Mouse (Mus musculus) megakaryocyte, embryonic 14.5 days (primary cell): ENCODE measurements around the gene Abhd4. TPM values are rescaled to one million over a fixed set of nuclear protein-coding genes. Genes with fewer than 3 reads are reported as not detected.

Source experiments
- H3K27me3 ChIP-seq: replicated peaks from 2 replicates; pipeline ENCODE3; 2012; ENCODE audit warnings: inconsistent platforms
- H3K36me3 ChIP-seq: replicated peaks from 2 replicates; pipeline ENCODE3; 2012; ENCODE audit warnings: low read length, inconsistent platforms, mixed read lengths
- H3K4me1 ChIP-seq: 2 replicates; pipeline ENCODE4 v1.6.1; 2012; ENCODE audit warnings: inconsistent platforms
- H3K4me3 ChIP-seq: replicated peaks from 2 replicates; pipeline ENCODE3; 2012; ENCODE audit warnings: moderate library complexity, mild to moderate bottlenecking, inconsistent platforms
- H3K9me3 ChIP-seq: 2 replicates; pipeline ENCODE4 v1.6.1; 2012; ENCODE audit warnings: inconsistent platforms
- FLI1 ChIP-seq: IDR thresholded peaks from 2 replicates; pipeline ENCODE4 v1.6.1; 2012; ENCODE audit warnings: low read length, inconsistent platforms, mixed read lengths
- GATA1 ChIP-seq: IDR thresholded peaks from 3 replicates; pipeline ENCODE4 v1.6.1; 2012; ENCODE audit warnings: mixed read lengths, low read length, inconsistent platforms, borderline replicate concordance
- polyA plus RNA-seq: library from polyadenylated mRNA; stranded (reverse); fragments of >175 nt; gene quantifications from 2 replicates; pipeline ENCODE4 v1.2.3, GENCODE M21; 2012; ENCODE audit warnings: low replicate concordance; ENCODE audit not compliant: insufficient read depth

Abhd4 gene
- polyA plus RNA-seq, 1 experiment = 17.3 TPM

DNA sequence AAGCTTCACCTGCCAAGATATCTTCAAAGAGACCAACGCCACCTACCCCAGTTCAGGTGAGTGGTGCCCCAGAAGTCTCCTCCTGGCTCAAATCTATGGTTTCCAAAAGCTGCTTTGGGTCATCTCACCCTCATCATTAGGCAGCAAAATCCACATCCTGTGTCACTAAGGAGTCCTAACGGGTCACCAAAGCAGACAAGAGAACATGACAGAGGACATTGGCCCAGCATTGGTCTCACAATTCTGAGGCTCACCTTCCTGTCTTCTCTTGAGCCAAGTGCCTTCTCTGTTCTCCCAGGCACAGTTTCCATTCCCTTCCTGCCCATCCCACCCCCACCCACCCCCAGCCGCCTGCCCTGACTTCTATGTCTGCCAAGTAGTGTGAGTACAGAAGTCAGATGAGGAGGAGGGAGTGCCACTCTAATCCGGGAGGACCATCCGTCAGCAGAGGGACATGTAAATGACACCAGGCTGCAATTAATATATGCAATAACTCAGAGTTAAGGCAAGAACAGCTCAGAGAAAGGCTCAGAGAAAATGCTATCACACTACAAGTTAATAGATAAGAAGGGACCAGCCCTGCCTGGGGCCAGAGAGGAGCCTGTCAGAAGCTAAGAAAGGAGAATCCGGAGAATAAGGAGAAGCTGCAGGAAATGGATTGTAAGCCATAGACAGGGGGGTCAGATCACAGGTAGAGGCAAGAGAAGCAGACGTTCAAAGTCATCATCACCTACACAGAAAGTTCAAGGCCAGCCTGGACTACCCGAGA is 33.1 kb upstream of the Abhd4 start:
- H3K9me3 ChIP-seq = no peaks in the 10 kb centered on the region
- peaks cover 10% of the 10 kb centered on the region for H3K27me3 ChIP-seq
- no peak overlapping the region for H3K4me3 ChIP-seq
- peaks cover 25% of the 10 kb centered on the region for H3K4me1 ChIP-seq
- no peaks in the 10 kb centered on the region for H3K36me3 ChIP-seq
- TF ChIP-seq GATA1 (no peak), FLI1 (no peak)

DNA sequence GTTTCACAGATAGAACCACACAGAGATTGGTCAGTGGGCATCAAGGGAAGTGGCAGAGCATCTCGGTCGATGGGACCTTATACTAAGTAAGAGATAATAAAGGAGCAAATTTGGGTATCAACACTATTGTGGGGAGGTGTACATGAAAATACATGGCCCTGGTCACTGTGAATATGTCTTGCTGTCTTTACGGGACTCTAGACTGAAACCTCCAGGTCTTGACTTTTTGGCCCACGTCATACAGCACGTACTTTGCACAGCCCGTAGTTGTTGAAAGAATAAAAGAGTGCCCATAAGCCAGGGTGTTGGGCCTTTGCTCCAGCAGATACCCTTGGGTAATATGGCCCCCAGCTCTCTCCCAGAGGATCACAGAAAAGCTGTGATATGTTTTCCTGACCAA is 32.3 kb upstream of the Abhd4 start:
- Histone ChIP-seq H3K36me3 (no peaks in the 10 kb centered on the region), H3K4me1 (peaks cover 27% of the 10 kb centered on the region), H3K27me3 (peaks cover 10% of the 10 kb centered on the region), H3K4me3 (no peak overlapping the region), H3K9me3 (no peaks in the 10 kb centered on the region)
- no peak for TF ChIP-seq FLI1

DNA sequence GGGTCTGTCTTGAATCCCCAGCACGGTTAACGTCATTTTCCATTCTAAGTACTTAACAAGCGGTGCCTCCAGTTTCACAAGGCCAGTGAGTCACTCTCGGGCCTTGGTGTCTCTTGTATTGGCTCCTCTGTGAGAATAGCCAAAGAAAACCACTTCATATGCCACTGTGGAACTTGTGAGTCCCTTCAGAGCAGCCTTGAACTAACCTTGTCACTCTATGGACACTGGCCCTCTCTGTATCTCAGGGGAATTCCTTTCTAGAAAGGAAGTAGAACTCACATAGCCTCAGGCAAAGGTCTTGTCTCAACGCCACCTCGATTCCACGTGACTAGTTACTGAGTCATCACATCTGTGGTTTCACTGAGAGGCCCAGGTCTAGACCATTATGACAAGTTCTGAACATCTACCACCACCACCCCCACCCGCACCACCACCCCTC is 31.7 kb upstream of the Abhd4 start:
- TF ChIP-seq FLI1 (no peak), GATA1 (no peak)
- no peaks in the 10 kb centered on the region for H3K9me3 ChIP-seq
- H3K4me3 ChIP-seq = no peak overlapping the region
- no peaks in the 10 kb centered on the region for H3K36me3 ChIP-seq
- H3K27me3 ChIP-seq = peaks cover 10% of the 10 kb centered on the region
- peaks cover 33% of the 10 kb centered on the region for H3K4me1 ChIP-seq

DNA sequence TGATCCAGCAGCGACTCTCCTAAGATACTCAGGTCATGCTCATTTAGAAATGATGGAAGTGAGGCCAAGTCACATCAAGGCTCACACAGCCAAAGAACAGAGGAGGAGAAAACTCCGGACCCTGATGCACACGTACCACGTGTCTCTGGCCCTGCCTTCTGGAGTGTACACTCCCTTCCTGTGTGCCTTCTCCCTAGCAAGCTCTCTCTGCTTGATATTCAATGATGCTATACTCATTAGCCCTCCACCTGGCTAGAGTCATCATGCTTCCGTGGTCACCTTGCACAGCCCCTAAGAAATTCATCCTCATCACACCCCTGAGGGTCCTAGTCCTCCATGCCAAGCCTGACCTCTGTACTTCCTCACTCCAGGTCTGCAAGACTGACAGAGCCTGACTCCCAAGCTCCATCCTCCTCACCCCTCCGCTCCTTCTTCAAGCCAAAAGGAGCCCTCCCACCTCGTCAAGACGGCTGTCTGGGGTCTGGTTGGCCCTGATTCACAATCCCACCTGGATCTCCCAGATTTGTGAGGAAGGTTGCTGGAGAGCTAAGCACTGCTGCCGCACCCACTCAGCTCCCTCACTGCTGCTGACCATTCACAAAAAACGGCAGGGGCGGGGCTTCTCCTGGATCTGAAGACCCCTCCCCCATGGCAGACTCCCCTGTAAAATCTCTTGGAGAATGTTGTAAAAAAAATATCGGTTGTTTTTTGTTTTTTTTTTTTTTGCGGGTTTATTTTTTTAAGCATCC is 30.5 kb upstream of the Abhd4 start:
- Histone ChIP-seq H3K4me3 (no peak overlapping the region), H3K27me3 (peaks cover 8% of the 10 kb centered on the region), H3K9me3 (no peaks in the 10 kb centered on the region), H3K4me1 (peaks cover 44% of the 10 kb centered on the region), H3K36me3 (no peaks in the 10 kb centered on the region)
- TF ChIP-seq GATA1 (no peak), FLI1 (no peak)

GRCm38 (mm10) chr14:54224064-54224417 is 29.9 kb upstream of the Abhd4 start:
- Histone ChIP-seq H3K4me3 (no peak overlapping the region), H3K9me3 (no peaks in the 10 kb centered on the region), H3K27me3 (peaks cover 6% of the 10 kb centered on the region), H3K4me1 (peaks cover 49% of the 10 kb centered on the region), H3K36me3 (no peaks in the 10 kb centered on the region)
- TF ChIP-seq GATA1 = no peak
- TF ChIP-seq FLI1 = no peak

GRCm38 (mm10) chr14:54224484-54225467 is 29.2 kb upstream of the Abhd4 start:
- H3K4me1 ChIP-seq = peaks cover 50% of the 10 kb centered on the region
- peaks cover 6% of the 10 kb centered on the region for H3K27me3 ChIP-seq
- H3K9me3 ChIP-seq = no peaks in the 10 kb centered on the region
- H3K4me3 ChIP-seq = no peak overlapping the region
- no peaks in the 10 kb centered on the region for H3K36me3 ChIP-seq
- no peak for TF ChIP-seq FLI1
- TF ChIP-seq GATA1 = no peak

GRCm38 (mm10) chr14:54225725-54226124 is 28.3 kb upstream of the Abhd4 start:
- Histone ChIP-seq H3K36me3 (no peaks in the 10 kb centered on the region), H3K4me3 (no peak overlapping the region), H3K9me3 (no peaks in the 10 kb centered on the region), H3K4me1 (peaks cover 49% of the 10 kb centered on the region), H3K27me3 (peaks cover 4% of the 10 kb centered on the region)
- no peak for TF ChIP-seq FLI1

DNA sequence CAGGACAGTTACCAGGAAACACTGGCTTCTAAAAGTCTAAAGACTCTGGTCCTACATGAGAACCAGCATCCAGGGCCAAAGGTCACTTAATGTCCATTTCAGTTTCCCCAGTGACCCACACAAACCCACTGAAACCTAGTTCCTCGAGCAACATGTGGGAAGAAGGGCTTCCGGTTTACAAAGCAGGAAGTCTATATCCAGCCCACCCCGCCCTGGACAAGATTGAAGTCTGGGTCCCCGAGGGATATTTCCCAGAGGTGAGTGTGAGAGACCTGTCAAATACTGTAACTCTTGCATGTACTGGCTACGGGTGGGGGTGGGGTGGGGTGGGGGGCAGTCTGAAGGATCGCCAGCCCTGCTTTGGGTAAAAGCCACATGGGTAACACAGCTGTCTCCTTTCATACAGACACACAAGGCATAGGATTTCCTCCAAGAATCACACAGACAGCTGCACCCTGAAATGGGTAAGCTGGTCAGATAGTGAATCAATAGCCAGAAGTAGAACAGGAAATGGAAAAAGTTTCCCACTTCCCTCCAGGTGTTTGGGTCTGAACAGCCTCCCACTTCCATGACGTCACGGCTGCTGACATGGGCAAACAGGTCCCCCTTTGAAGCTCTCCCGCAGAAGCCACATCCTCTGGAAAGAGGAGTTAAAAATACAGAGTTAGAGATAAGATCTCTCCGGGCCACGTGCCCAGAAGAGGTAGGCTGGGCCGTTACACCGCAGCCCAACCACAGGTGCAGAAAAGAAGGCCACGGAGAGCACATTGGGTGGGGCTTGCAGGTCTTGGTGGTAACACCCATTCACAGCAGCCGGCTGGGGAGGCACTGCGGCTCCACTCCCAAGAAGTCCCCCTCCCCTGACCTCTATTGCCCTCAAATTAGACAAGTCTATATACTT is 26.8 kb upstream of the Abhd4 start:
- Histone ChIP-seq H3K9me3 (no peaks in the 10 kb centered on the region), H3K27me3 (peaks cover 4% of the 10 kb centered on the region), H3K36me3 (no peaks in the 10 kb centered on the region), H3K4me3 (peak overlapping the region; percentile 90), H3K4me1 (peaks cover 43% of the 10 kb centered on the region)
- TF ChIP-seq GATA1 = no peak
- no peak for TF ChIP-seq FLI1

- Histone ChIP-seq H3K36me3 (no peaks in the 10 kb centered on the region), H3K4me1 (peaks cover 40% of the 10 kb centered on the region), H3K4me3 (peak overlapping the region; percentile 90), H3K9me3 (no peaks in the 10 kb centered on the region), H3K27me3 (peaks cover 4% of the 10 kb centered on the region)
- TF ChIP-seq GATA1 (no peak), FLI1 (no peak)
These were observed 26.0 kb upstream of the Abhd4 start for GRCm38 (mm10) chr14:54227911-54228451.
